Mouse (Mus musculus) embryonic fibroblast, embryonic 13.5 days (primary cell): ENCODE measurements around the gene Vcpkmt. TPM values are rescaled to one million over a fixed set of nuclear protein-coding genes. Genes with fewer than 3 reads are reported as not detected.
"Not testable (repeated sequence)": the region's sequence is repeated elsewhere in the genome, so short reads cannot be mapped to it uniquely, and the experiment has no call there.

Experiments used
- H3K27ac ChIP-seq: 2 replicates; pipeline ENCODE4 v1.5.1; 2012; ENCODE audit warnings: low read length, control low read depth, inconsistent platforms; ENCODE audit not compliant: insufficient read depth
- H3K4me1 ChIP-seq: 2 replicates; pipeline ENCODE4 v1.6.1; 2011; ENCODE audit warnings: low read length; ENCODE audit not compliant: control insufficient read depth, insufficient read depth
- H3K4me3 ChIP-seq: 2 replicates; pipeline ENCODE4 v1.5.1; 2011; ENCODE audit warnings: mild to moderate bottlenecking, control low read depth, low read length; ENCODE audit not compliant: insufficient read depth
- CTCF ChIP-seq: IDR thresholded peaks from 2 replicates; pipeline ENCODE4 v1.5.1; 2011; ENCODE audit warnings: mild to moderate bottlenecking, control low read depth, low read length, moderate library complexity, borderline replicate concordance; ENCODE audit not compliant: insufficient read depth
- POLR2A ChIP-seq: IDR thresholded peaks from 2 replicates; pipeline ENCODE4 v1.6.1; 2011; ENCODE audit warnings: low read depth, mild to moderate bottlenecking, control low read depth, low read length, moderate library complexity
- polyA plus RNA-seq: library from polyadenylated mRNA; stranded (reverse); fragments of >200 nt; gene quantifications from 2 replicates; pipeline ENCODE4 v1.2.4, GENCODE M21; 2011; ENCODE audit warnings: low read depth; ENCODE audit not compliant: missing spikeins, insufficient read length

Gene Vcpkmt
- 14.5 and 14.7 TPM in 2 replicates for polyA plus RNA-seq

DNA sequence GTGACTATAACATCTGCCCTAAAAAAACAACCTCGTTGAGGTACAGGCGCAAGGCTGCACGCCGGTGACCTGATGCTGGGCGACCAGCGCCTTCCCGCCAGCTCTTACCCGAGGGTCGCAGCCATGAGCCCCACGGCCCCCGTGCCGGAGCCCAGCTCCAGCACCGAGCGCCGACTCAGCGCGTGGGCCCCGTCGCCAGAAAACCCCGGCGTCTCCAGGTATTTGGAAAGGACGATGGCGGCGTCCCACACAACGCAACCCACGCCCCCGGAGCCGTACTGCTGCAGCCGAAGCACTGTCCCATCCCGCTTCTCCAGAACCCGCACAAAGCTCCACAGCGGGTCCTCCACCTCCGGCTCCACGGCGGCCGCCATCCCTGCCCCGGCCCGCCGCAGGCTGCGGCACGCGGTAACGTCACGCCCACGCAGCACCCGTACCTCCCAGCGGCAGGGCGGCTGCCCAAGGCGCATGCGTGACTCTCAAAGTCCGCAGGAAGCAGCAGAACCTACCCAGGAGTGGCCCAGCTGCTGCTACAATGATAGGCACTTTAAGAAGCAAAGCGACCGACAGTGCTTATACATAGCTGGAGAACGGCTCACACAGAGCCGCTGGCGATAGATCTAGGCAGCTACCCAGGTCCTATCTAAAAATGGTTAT lies at the start of gene Vcpkmt:
Gene Vcpkmt, minus strand, starts transcription at position 416 of the 657 bp plus-strand sequence.
- Histone ChIP-seq H3K27ac (peak within 1 kb of the TSS; percentile 13), H3K4me1 (no peaks in the 10 kb centered on the region), H3K4me3 (peak within 1 kb of the TSS; percentile 60)
- no peak for TF ChIP-seq CTCF
- peak; percentile 89 for TF ChIP-seq POLR2A

DNA sequence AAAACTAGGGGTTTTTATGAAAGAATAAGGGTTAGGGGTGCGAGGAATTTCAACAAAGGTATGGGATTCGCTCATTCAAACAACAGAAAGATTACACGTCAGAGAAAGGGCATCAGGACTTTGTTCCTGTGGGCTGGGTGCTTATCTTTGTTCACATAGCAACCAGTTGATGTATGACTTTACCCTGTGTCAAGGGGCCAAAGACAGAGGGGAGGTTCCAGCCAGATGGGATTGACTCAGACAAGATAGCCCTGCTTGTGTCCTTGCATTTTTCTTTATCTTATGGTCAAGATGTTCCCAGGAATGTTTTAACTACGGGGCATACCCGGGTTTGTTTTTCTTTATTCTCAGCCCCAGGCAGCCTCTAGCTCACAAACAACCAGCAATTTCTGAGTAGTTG lies 35.8 kb upstream of the Vcpkmt start:
- not testable (repeated sequence) for H3K4me1 ChIP-seq, H3K27ac ChIP-seq, H3K4me3 ChIP-seq

DNA sequence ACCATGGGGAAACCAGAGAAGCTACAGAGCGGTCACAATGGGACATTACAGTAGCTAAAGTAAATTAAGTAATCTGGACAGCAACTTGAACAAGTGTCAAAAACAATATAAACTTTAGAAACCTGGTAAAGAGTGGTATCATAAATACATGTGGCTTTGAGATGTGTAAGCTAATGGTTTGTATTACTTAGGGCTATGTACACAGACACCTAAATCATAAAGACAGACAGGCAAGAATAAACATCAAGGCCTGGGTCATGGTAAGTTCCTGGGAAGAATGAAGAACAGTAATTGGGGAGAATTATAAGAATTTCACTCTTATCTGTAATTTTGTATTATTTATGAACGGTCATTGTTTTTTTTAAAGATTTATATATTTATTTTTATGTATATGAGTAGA lies 21.5 kb upstream of the Vcpkmt start:
- H3K4me1 ChIP-seq: no peaks in the 10 kb centered on the region
- no peak overlapping the region for H3K27ac ChIP-seq
- no peak overlapping the region for H3K4me3 ChIP-seq
- TF ChIP-seq CTCF (no peak), POLR2A (no peak)

DNA sequence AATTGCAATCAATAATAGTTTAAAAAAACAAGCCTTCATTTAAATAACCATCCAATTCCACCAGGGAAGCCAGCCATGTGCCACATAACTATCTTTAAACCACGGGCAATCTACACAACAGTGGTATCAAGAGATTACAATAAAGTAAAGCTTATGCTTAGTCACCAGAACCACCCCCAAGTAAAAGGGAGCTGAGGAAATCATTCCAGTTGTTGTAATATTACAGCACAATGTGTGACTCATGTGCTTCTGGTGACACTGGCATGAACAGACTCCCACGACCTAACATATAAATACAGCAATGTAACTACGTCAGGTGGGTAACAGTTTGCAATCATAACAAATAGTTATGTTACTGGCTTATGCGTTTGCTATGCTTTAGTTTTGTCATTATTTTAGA lies 14.6 kb upstream of the Vcpkmt start:
- H3K27ac ChIP-seq: no peak overlapping the region
- TF ChIP-seq POLR2A (no peak), CTCF (no peak)
- no peaks in the 10 kb centered on the region for H3K4me1 ChIP-seq
- H3K4me3 ChIP-seq: no peak overlapping the region

DNA sequence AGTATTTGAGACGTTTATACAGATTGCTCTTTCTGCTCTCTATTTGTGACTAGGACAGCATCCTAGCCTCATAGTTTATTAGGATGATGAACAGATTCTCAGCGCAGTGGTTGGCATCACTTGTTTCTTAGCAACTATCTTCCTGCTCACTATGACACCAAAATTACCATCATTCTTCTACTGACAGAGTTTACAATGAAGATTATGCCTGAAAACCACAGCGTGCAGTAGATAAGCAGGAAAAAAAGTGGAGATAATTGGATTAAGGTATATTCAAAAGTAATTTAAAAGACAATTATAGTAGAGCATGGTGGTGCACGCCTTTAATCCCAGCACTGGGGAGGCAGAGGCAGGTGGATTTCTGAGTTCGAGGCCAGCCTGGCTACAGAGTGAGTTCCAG lies 10.3 kb upstream of the Vcpkmt start:
- H3K4me1 ChIP-seq: no peaks in the 10 kb centered on the region
- H3K4me3 ChIP-seq: no peak overlapping the region
- TF ChIP-seq POLR2A (no peak), CTCF (no peak)
- no peak overlapping the region for H3K27ac ChIP-seq

DNA sequence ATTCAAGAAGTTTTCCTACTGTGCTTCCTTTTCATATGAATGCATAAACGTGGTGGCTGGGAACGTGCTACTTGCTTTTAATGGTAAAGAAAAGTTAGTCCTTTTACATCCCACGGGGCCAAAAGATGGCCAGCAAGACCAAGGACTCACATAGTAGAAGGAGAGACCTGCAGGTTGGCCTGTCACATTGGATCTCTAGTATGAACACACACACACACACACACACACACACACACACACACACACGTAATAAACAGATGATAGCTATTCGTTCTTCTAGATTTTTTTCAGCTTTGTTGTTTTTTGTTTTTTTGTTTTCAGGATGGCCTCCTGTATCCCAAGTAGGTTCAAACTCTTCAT lies 422 bp upstream of the Vcpkmt start:
- Histone ChIP-seq H3K4me3 (no peak overlapping the region), H3K4me1 (no peaks in the 10 kb centered on the region), H3K27ac (peak overlapping the region; percentile 13; the same call in 1 of the 2 replicates)
- TF ChIP-seq CTCF (no peak), POLR2A (no peak)

DNA sequence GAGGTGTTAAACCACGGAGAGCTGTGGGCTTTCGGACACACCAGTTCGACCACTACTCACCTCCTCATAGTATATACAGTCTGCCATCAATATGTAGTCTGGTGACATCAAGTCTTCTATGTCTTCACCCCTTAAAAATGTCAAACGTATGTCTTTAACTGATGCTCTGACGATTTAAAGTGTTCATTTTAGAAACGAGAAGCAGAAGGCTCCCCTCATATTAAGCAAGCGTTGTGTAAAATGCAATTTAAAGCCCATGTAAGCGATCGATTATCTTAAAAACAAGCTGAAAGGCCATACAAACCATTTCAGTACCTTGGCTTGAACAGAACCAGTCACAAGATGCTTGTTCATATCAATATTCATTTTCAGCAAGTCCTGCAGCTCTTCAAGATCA lies 614 bp downstream of the Vcpkmt start:
- TF ChIP-seq CTCF (no peak), POLR2A (no peak)
- H3K4me3 ChIP-seq: peak overlapping the region; percentile 60
- no peak overlapping the region for H3K27ac ChIP-seq

DNA sequence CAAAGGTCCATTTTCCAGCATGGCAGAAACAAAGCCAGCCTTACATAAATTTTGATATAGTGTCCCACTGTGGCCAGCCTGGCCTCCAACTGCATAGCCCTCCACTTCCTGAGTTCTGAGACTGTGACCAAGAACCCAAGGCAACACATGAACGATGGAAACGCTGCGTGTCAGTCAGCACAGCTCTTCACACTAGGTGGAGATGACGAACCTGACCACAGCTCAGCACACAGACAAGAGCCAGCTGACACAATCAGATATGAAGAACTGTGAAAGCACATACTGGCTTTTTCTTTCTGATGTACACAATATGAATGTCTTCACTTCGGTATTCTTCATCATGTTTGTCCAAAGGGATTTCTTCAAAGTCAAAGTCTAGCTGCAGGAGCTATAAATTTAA lies 3.2 kb downstream of the Vcpkmt start:
- H3K4me1 ChIP-seq: no peaks in the 10 kb centered on the region
- no peak overlapping the region for H3K27ac ChIP-seq
- no peak overlapping the region for H3K4me3 ChIP-seq
- TF ChIP-seq CTCF (no peak), POLR2A (no peak)

More for the DNA sequence above, 614 bp downstream of the Vcpkmt start:
- H3K4me1 ChIP-seq: no peaks in the 10 kb centered on the region

DNA sequence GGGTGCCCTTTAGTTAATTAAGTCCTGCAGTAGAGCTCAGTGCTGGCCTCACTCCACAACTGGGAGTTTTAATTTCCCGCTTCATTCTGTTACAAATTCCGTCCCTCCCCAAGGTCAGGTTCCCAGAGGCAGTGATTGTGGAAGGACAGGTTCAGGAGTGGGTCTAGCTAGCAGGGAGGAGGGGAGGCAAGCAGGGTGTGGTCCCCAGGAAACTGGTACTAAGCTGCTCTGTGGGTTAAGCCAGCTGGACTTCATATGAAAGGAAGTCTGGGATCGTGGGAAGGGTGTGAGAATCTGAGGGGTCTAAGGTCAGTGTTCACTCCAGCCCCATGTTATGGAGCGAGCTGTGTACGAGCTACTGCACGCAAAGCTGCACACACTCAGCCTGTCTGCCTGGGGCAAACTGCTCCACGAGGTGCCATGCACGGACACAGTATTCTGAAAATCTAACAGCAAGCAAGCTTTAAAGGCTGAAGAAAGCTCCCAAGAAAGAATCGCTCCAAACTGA lies 6.7 kb downstream of the Vcpkmt start:
- TF ChIP-seq POLR2A (no peak), CTCF (no peak)
- peaks cover 7% of the 10 kb centered on the region for H3K4me1 ChIP-seq
- H3K4me3 ChIP-seq: no peak overlapping the region
- no peak overlapping the region for H3K27ac ChIP-seq

DNA sequence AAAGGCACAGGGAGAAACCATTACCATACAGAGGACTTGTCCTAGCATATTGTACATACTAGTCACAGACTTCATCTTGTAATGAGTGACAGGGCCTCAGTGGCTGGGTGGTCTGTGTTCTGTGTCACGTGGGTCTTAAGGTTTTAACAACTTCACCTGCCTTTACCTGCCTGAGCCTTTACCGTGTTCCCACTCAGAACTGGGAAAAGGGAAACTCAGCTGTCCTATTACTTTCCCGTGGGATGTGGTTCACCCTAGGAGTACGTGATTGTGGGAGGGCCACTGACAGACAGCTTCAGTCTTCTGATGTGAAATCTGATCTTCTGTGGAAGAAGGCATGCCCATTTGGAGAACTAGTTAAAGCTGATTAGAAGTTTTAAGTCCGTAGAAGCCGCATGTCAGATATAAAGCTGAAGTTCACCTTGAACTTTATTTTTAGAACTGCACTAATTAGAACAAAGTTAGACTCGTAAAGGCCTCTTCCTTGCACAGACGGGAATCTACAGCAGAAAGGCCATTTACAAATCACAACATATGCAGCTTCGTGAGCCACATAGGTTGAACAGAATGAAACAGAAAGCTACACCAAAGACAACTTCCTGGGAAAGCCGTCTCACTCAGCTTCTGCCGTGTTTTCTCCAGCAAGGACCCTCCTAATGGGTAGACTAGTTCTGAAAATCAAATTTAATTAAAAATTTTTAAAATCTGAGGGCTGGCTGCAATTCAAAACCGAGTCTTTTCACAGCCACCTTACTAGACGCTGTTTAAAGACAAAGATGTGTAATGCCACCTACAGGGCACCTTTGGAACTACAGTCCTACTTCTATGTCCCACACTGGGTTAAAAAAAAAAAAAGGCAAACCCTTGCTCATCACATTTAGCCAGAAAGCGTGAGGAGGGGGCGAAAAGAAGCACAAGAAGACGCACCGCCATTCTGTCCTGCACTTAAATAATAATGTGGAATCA lies 8.6 kb downstream of the Vcpkmt start:
- no peak for TF ChIP-seq CTCF
- no peak for TF ChIP-seq POLR2A
- H3K4me3 ChIP-seq: no peak overlapping the region
- peaks cover 7% of the 10 kb centered on the region for H3K4me1 ChIP-seq
- peak overlapping the region; percentile 36; the same call in 1 of the 2 replicates for H3K27ac ChIP-seq
